7 mouse cellular contexts compared by ENCODE assay signal in the genomic region with DNA sequence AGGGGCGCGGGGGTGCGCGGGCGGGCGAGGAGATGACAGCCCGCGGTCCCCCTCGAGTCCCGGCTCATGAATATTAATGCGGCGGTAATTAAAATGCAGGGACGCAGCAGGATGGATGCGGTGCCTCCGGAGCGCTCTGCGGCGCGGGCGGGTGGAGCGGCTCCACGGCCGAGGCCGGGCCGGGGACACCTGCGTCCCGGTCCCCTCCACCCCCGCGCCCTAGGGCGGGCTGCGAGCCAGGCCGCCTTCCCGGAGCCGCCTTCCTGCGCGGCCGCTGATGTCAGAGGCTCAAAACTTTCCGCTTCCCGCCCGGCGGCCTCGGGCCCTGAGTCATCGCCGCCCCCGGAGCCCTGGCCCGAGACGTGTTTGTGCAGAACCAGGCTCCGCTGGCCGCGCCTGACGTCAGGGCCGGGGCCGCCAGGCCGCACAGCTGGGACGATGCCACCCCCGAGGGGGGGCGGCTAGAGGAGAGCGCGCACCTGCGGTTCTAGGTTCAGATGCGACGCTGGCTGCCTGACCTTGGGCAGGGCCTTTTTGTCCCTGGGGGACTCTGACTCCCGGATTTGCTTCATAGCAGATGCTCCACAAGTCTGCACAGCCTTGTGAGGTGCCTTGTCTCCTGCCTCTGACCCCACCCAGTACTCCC.
DNase-seq lines count a peak whose midpoint lies in the region; ATAC-seq lines count a peak whose summit lies in the region.

No protein-coding gene starts in this region.

- peaks cover 53% of the 10 kb centered on the region for H3K4me1 ChIP-seq in intestine, embryonic 14.5 days (replicated peaks; ENCODE audit: control insufficient read depth, insufficient read depth, low read length)
- peaks cover 55% of the 10 kb centered on the region for H3K4me1 ChIP-seq in limb, embryonic 11.5 days (ENCODE audit: control insufficient read depth, insufficient read depth, low read length)
- peaks cover 76% of the 10 kb centered on the region for H3K4me1 ChIP-seq in midbrain, embryonic 13.5 days (replicated peaks)

- WGBS in intestine, embryonic 14.5 days: 1% methylated on average over 63 of the region's 63 CpGs
- WGBS in limb, embryonic 11.5 days: 0% methylated on average over 63 of the region's 63 CpGs
- WGBS in midbrain, embryonic 13.5 days: under 1% methylated on average over 59 of the region's 63 CpGs

- peak; percentile 70 for DNase-seq in adipocyte (ENCODE audit: low spot score)
- DNase-seq in gastrocnemius, postnatal 36 days: peak; percentile 87 to 94
- peak; percentile 81 for DNase-seq in intestine, embryonic 14.5 days (ENCODE audit: low spot score)
- DNase-seq in limb, embryonic 11.5 days (ENCODE audit: low spot score): peak; percentile 75
- peak; percentile 53 to 57 for DNase-seq in spleen, postnatal 14 days (ENCODE audit: low spot score in 2 of 2)

- H3K9me3 ChIP-seq in intestine, embryonic 14.5 days (ENCODE audit: control insufficient read depth, low read length): no peaks in the 10 kb centered on the region
- H3K9me3 ChIP-seq in limb, embryonic 11.5 days (ENCODE audit: control insufficient read depth, low read length): no peaks in the 10 kb centered on the region
- H3K9me3 ChIP-seq in midbrain, embryonic 13.5 days: no peaks in the 10 kb centered on the region

- H3K4me2 ChIP-seq in intestine, embryonic 14.5 days (ENCODE audit: low read length): peak overlapping the region; percentile 80
- peak overlapping the region; percentile 88 for H3K4me2 ChIP-seq in limb, embryonic 11.5 days (ENCODE audit: low read depth, severe bottlenecking)
- peak overlapping the region; percentile 72 for H3K4me2 ChIP-seq in midbrain, embryonic 13.5 days (replicated peaks)

- peak overlapping the region; percentile 89 for H3K27ac ChIP-seq in intestine, embryonic 14.5 days (ENCODE audit: low read depth)
- H3K27ac ChIP-seq in limb, embryonic 11.5 days (replicated peaks; ENCODE audit: low read depth, low read length): peak overlapping the region; percentile 84
- H3K27ac ChIP-seq in midbrain, embryonic 13.5 days: peak overlapping the region; percentile 98

- H3K36me3 ChIP-seq in intestine, embryonic 14.5 days (ENCODE audit: control insufficient read depth, insufficient read depth, low read length): no peaks in the 10 kb centered on the region
- H3K36me3 ChIP-seq in limb, embryonic 11.5 days (ENCODE audit: control insufficient read depth, insufficient read depth, low read length): no peaks in the 10 kb centered on the region
- no peaks in the 10 kb centered on the region for H3K36me3 ChIP-seq in midbrain, embryonic 13.5 days

- intact Hi-C loops in gastrocnemius, postnatal 36 days (cut with DNase I): loop anchor here (2.0 to 5.0 kb wide), 2 partner anchors 83 to 270 kb away; no protein-coding TSS in a partner anchor

- peak overlapping the region; percentile 39 for H3K4me3 ChIP-seq in intestine, embryonic 14.5 days (ENCODE audit: low read depth, low read length)
- peak overlapping the region; percentile 47 for H3K4me3 ChIP-seq in limb, embryonic 11.5 days (ENCODE audit: low read depth, low read length)
- H3K4me3 ChIP-seq in midbrain, embryonic 13.5 days (replicated peaks): peak overlapping the region; percentile 37

- H3K27me3 ChIP-seq in intestine, embryonic 14.5 days (replicated peaks; ENCODE audit: control insufficient read depth, insufficient read depth, low read length): no peaks in the 10 kb centered on the region
- H3K27me3 ChIP-seq in limb, embryonic 11.5 days (ENCODE audit: control insufficient read depth, insufficient read depth, low read length): no peaks in the 10 kb centered on the region
- no peaks in the 10 kb centered on the region for H3K27me3 ChIP-seq in midbrain, embryonic 13.5 days

- peak overlapping the region; percentile 73 for H3K9ac ChIP-seq in intestine, embryonic 14.5 days (ENCODE audit: low read length)
- H3K9ac ChIP-seq in limb, embryonic 11.5 days (ENCODE audit: low read length): peak overlapping the region; percentile 78
- peak overlapping the region; percentile 74 for H3K9ac ChIP-seq in midbrain, embryonic 13.5 days (replicated peaks)

- peak; percentile 53 for ATAC-seq in common myeloid progenitor, adult 5-6 weeks (replicated peaks; ENCODE audit: low read depth, poor library complexity, severe bottlenecking)
- 0 out of 2 replicates have a peak, but pooled peaks have one; percentile 28 for ATAC-seq in intestine, embryonic 14.5 days (replicated peaks; ENCODE audit: low FRiP score, low TSS enrichment, low read depth)
- ATAC-seq in limb, embryonic 11.5 days (ENCODE audit: insufficient number of reproducible peaks, low FRiP score, low TSS enrichment, low read depth): no peak
- peak; percentile 79 for ATAC-seq in midbrain, embryonic 13.5 days
